Mouse (Mus musculus) gastrocnemius, adult 2 months (tissue): ENCODE measurements around the gene Nmi. TPM values are rescaled to one million over a fixed set of nuclear protein-coding genes. Genes with fewer than 3 reads are reported as not detected.

ENCODE experiments used
- DNase-seq: peaks from one replicate; pipeline ENCODE4 v3.0.0; 2022
- H3K27ac ChIP-seq: fragments of 200-600 bp; 2 replicates; pipeline ENCODE4 v1.8.1; 2022; ENCODE audit warnings: mild to moderate bottlenecking
- H3K4me3 ChIP-seq: fragments of 200-600 bp; 2 replicates; pipeline ENCODE4 v1.8.1; 2022; ENCODE audit warnings: mild to moderate bottlenecking, moderate library complexity
- CTCF ChIP-seq: fragments of 200-600 bp; IDR thresholded peaks from 2 replicates; pipeline ENCODE4 v1.8.1; 2022; ENCODE audit warnings: antibody characterized with exemption, mild to moderate bottlenecking, moderate library complexity
- intact Hi-C: fragments of 180-260 bp; cut with DNase I; formaldehyde crosslinking; loops from one replicate; pipeline ENCODE4 v1.15.1; 2025
- total RNA-seq, 2 experiments: library from RNA; stranded (reverse); gene quantifications; 2 replicates each; pipeline ENCODE4 v1.2.3; 2021

Gene Nmi
- total RNA-seq, 2 experiments from 2014 or later: 2.4 to 3.2 TPM

- intact Hi-C loops: no loop called here
- Histone ChIP-seq H3K27ac (peak within 1 kb of the TSS; percentile 86), H3K4me3 (peak within 1 kb of the TSS; percentile 88)
- TF ChIP-seq CTCF: peak; percentile 50
- peak; percentile 78 for DNase-seq
These were observed 38.5 kb downstream of the Nmi start, which contains the start of gene Rbm43 for GRCm38 (mm10) chr2:51934574-51935334. Rbm43 (minus strand) TSS chr2:51935163.

GRCm38 (mm10) chr2:51933341-51934134 lies 39.8 kb downstream of the Nmi start:
- no peak for DNase-seq
- peak overlapping the region; percentile 88 for H3K4me3 ChIP-seq
- H3K27ac ChIP-seq: peak overlapping the region; percentile 54; the same call in 1 of the 2 replicates
- no peak for TF ChIP-seq CTCF
- intact Hi-C loops: no loop called here

GRCm38 (mm10) chr2:51931241-51931640 lies 42.1 kb downstream of the Nmi start:
- intact Hi-C loops: no loop called here
- no peak for TF ChIP-seq CTCF
- Histone ChIP-seq H3K4me3 (no peak overlapping the region), H3K27ac (no peak overlapping the region)
- DNase-seq: no peak

GRCm38 (mm10) chr2:51914944-51915680 lies 58.2 kb downstream of the Nmi start:
- intact Hi-C loops: loop anchor here (2.0 to 5.0 kb wide), 2 partner anchors 373 to 1608 kb away; no protein-coding TSS in a partner anchor
- DNase-seq: peak; percentile 74
- TF ChIP-seq CTCF: peak; percentile 91; the same call in 1 of the 2 replicates
- Histone ChIP-seq H3K4me3 (no peak overlapping the region), H3K27ac (no peak overlapping the region)

GRCm38 (mm10) chr2:51914532-51914931 lies 58.8 kb downstream of the Nmi start:
- TF ChIP-seq CTCF: peak; percentile 23; the same call in 1 of the 2 replicates
- intact Hi-C loops: loop anchor here (2.0 to 5.0 kb wide), 2 partner anchors 372 to 1608 kb away; no protein-coding TSS in a partner anchor
- Histone ChIP-seq H3K27ac (no peak overlapping the region), H3K4me3 (no peak overlapping the region)
- DNase-seq: no peak

GRCm38 (mm10) chr2:51912740-51913139 lies 60.6 kb downstream of the Nmi start:
- intact Hi-C loops: loop anchor here (5.0 kb wide), 1 partner anchor 370 kb away; no protein-coding TSS in a partner anchor
- TF ChIP-seq CTCF: no peak

GRCm38 (mm10) chr2:51911864-51912263 lies 61.4 kb downstream of the Nmi start:
- intact Hi-C loops: loop anchor here (5.0 kb wide), 1 partner anchor 370 kb away; no protein-coding TSS in a partner anchor
- Histone ChIP-seq H3K4me3 (no peak overlapping the region), H3K27ac (no peak overlapping the region)
- no peak for DNase-seq
- no peak for TF ChIP-seq CTCF

More at GRCm38 (mm10) chr2:51912740-51913139, 60.6 kb downstream of the Nmi start:
- no peak for DNase-seq
- H3K27ac ChIP-seq: no peak overlapping the region
- no peak overlapping the region for H3K4me3 ChIP-seq

GRCm38 (mm10) chr2:51907538-51908110 lies 65.7 kb downstream of the Nmi start:
- Histone ChIP-seq H3K27ac (no peak overlapping the region), H3K4me3 (no peak overlapping the region)
- intact Hi-C loops: no loop called here
- DNase-seq: no peak
- no peak for TF ChIP-seq CTCF

GRCm38 (mm10) chr2:51905637-51906036 lies 67.7 kb downstream of the Nmi start:
- no peak for TF ChIP-seq CTCF
- Histone ChIP-seq H3K4me3 (no peak overlapping the region), H3K27ac (no peak overlapping the region)
- DNase-seq: no peak
- intact Hi-C loops: no loop called here

Other genes starting within 250 kb of the Nmi start
- gene Rbm43, start 38.3 kb downstream of the Nmi start, total RNA-seq: 1 to 10 TPM; 1.0 to 1.2 TPM
- gene Tnfaip6, start 64.5 kb upstream of the Nmi start, total RNA-seq: 1 to 10 TPM in 1 of 2 experiments, under 1 TPM in 1; 0.59 to 1.2 TPM
- 10 to 100 TPM; 10.5 to 11.4 TPM for gene Rif1, start 99.3 kb upstream of the Nmi start, total RNA-seq